Mouse (Mus musculus) skeletal muscle tissue, adult 2 months (tissue): ENCODE results near the gene Col6a6.
A peak's percentile ranks its signal among the peaks of the same experiment; 100 is the strongest.

Source experiments
- DNase-seq: peaks from one replicate; pipeline ENCODE4 v3.0.0-alpha.2; 2012; ENCODE audit warnings: low read depth, low spot score

The Col6a6 gene

DNA sequence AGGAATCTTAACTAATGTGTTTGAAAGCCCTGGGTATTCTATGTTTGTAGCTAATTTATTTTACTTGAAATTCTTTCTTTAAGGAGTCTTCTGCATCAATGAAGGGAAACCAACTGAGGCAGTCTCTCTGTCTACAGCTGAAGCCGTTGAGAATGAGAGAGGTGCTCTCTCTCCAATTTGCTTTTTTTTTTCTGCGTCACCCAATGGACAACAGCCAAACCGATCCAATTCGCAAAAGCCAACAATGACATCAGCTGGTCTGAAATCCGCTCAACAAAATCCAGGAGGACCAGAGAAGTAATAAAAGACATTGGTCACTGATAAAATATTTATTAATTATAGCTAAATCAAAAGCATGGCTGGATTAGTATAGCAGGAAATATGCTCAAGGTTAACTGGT is 26.5 kb downstream of the Col6a6 start:
- peak; percentile 74 for DNase-seq

DNA sequence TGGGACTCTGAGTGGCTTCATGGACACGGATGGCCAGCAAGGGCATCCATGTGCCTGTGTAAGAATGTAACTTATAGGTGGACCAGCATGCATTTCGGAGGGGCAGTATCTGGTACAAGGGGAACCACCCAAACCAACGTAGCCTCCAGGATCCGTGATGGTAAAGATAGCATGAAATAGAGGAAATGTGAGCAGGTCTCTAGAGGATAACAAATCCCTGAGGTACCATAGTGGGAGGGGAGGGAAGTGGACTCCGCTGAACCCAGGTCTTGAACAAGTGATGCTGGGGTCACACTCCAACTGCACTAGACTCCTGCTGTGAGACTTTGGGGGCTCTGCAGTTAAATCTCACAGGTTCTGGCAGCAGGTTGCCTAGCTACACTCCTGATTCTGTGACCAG is 27.7 kb downstream of the Col6a6 start:
- no peak for DNase-seq

GRCm38 (mm10) chr9:105796137-105796536 is 31.8 kb downstream of the Col6a6 start:
- no peak for DNase-seq

DNA sequence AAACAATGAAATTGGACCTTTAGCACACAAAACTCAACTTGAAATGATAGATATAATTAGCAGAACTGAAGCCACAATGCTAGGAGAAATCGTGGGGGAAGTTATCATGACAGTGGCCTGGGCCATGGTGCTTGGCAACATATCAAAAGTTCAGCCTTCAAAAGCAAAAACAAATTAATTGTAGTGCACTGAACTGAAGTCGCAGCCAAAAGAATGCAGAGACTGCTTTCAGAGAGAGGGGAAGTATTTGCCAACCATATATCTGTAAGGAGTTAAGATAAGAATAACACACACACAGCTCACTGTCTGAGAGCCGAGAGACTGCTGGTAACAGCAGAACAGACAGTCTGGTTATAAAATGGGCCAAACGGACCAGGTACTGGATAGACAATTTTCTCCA is 33.0 kb downstream of the Col6a6 start:
- no peak for DNase-seq

DNA sequence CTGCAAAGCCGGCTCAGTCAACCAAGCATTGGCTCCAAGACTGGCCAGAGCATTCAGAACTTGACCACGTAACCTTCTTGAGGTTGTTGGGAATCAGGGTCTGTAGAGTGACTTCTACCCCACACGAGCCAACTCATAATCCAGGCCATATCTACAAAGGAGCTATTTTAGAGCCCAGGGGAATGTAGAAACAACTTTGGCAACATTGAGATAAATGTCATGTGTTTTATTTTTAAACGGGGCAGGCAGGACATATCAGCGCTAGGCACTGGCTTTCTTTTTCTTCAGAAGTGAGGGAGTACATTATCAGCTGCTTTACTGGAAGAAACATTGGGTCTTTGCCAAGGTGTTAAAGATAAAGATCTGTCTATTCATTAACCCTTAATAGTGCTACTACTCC is 36.1 kb downstream of the Col6a6 start:
- DNase-seq, result no peak

- DNase-seq, result no peak
Observed at GRCm38 (mm10) chr9:105788203-105788602, 39.8 kb downstream of the Col6a6 start.

DNA sequence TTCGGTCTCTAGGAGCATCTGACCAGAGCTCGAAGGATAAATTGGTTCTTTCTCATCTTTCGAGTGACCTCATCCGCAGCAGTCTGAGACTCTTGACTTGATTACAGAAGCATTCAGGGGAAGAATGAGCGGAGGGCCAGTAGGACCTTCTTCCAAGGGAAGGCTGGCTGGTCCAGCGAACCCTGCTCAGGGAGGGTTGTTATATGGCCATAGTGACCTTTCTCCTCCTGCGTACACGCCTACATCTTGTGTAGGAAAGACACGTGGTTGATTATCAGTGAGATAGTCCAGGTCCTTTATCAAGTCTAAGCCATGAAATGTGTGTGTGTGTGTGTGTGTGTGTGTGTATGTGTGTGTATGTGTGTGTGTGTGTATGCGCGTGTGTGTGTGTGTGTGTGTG is 40.2 kb downstream of the Col6a6 start:
- no peak for DNase-seq

DNA sequence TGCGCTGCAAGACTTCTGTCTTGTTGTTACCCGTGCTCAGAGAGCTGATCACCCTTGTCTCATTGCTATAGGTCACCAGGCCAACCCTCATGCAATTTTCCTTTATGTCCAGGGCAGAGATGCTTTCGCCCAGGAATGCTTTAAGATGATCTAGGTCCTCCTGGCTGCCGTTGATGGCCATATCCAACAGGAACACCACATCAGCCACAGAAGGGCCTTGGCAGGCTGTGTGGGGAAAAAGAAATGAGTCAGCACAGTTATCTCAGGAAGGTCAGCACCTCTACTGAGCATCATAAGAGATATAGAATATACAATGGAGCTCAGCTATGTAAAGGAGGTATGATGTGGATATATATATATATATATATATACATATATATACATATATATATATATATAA is 43.9 kb downstream of the Col6a6 start:
- no peak for DNase-seq

DNA sequence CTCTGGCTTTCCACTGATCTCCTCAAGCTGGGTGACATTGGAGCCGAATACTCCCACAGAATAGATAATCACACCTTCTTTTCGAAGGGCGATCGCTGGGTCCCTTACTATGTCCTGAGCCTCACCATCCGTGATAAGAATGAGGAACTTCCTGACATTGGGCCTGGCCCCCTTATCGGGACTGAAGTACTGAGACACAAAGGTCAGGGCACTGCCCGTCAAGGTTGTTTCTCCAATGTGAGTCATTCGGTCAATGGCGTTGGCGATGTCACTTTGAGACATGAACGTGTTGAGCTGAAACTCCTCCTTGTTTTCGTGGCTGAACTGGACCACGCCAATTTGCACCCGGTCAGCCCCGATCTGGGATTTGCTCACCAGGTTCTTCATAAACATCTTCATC is 47.3 kb downstream of the Col6a6 start:
- no peak for DNase-seq

GRCm38 (mm10) chr9:105778741-105779140 is 49.2 kb downstream of the Col6a6 start:
- DNase-seq, result no peak

DNA sequence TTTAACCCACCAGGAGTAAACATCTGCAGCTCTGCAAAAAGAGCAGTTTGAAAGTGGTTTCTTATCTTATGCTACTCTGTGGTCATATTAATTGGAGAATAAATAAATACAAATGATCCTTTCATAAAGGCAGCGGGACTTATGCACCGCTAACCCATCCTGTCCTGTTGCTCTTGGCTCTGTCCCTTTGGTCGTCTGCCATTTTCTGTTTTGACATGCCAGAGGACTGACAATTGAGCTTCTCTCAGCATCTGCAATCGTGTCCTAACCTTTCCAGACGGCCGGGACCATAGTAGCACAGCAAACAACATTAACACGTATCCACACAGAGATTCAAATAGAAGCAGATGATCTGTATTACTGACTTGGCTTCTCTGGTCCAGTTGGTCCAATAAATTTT is 53.1 kb downstream of the Col6a6 start:
- peak; percentile 36 for DNase-seq

DNA sequence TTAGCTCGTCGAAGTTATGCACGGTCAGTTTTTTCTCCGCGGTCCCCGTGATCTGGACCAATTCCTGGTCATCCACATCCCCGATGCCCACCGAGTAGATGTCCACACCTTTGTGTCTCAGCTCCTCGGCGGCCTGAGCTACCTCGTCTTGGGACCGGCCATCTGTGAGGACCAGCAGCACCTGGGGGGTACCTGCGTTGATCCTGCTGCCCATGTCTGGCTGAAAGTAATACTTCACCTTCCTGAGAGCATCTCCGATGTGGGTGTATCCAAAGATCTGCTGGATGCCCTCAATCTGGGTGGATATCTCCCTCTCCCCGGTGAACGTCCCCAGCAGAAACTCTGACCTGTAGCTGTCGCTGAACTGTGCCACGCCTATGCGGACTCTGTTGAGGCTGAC is 53.6 kb downstream of the Col6a6 start:
- DNase-seq, result no peak

GRCm38 (mm10) chr9:105771380-105771779 is 56.6 kb downstream of the Col6a6 start:
- no peak for DNase-seq

DNA sequence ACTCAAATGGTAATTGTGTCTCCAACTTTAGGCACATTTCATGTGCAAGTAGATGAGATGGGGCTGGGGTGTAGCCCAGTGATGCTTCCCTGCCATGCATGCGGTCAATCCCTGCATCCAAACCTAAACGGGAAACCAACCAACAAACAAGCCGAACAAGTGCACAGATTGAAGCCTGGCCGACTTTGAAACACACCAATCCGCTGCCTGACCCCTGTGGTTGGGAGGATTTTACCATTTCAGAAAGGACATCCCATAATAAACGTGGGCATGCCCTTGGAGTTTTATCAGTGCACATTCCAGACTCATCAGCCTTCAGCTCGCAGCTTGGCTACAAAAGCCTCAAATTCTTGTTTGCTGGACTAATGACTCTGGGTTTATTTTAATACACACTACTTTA is 57.3 kb downstream of the Col6a6 start:
- no peak for DNase-seq

GRCm38 (mm10) chr9:105765891-105766290 is 62.1 kb downstream of the Col6a6 start:
- DNase-seq, result no peak

- no peak for DNase-seq
Observed at GRCm38 (mm10) chr9:105764681-105765080, 63.3 kb downstream of the Col6a6 start.

- DNase-seq, result no peak
Observed at GRCm38 (mm10) chr9:105764127-105764526, 63.8 kb downstream of the Col6a6 start.

DNA sequence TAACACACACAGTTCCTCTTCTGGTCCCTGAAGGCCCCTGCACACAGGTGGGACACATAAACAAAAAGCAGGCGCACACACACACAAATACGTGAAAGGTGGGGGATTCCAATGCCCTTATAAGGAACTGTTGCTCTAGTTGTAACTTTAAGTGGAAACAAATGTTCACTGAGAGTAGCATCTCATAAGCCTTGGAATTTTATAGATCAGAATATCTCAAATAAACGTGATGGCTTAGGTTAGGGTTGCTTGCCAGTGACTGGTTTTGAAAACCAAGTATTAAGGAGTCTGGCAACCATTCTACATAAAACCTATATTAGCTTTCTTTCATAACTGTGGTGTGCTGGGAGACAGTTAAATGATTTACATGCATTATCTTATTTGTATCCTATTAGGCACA is 64.3 kb downstream of the Col6a6 start:
- no peak for DNase-seq

DNA sequence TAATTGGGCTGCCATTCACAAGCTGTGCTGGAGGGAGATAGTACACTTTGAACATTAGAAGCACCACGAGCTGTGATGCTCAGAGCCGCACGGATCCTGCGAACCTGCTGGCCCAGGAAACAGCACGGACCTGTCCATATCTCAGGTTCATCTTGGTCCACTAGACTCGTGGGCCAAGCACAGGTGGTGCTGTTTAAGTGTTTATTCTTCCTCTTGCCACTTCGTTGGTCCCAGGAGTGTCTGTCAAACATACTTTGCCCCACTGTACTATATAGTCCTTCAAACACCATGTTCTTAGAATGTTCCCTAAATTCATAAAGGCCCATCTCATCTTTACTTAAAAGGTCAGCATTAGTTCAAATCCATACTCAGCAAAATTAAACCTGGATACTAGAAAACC is 65.7 kb downstream of the Col6a6 start:
- no peak for DNase-seq

DNA sequence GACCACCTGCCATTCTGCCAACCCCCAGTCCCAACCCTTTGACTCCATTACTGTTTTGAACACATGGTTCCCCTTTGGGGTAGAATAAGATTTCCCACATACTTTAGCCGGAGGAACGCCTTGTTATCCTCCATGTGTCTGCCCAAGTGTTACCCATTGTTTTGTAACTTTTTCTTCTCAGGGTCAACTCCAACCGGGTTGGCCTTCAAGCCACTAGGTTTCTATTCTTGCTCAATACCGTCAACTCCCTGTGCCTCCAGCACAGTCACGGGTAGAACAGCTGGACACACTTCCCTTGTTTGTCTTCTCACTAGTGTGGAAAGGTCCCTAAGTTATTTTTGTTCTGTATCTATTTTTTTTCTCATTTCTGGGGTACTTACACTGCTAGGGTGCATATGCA is 69.1 kb downstream of the Col6a6 start:
- DNase-seq, result peak; percentile 42

DNA sequence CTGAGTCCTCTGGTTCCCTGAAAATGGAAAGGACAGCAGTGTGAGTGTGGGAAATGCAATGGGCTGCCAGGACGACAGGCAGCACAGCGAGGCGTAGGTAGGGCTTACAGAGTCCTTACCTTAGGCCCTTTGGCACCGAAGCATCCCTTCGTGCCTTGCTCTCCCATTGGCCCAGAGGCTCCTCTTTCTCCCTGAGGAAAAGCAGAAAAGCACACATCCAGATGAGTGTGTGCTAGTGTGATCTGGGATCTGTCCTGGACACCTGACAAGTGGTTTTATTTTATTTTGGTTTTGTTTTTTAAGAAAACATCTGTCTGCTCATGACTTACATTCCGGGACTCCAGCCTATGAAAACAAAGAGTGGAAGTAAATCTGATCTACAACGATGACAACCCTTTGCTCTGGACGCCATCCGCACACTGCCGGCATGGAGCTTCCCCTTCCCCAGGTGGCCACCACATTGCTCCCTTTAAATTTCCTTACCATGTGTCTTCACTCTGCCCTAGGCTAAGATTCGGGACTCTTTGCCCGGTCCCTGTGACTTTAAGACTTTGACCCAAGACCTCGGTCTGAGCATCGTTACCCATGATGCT is 69.7 kb downstream of the Col6a6 start:
- DNase-seq, result peak; percentile 21

DNA sequence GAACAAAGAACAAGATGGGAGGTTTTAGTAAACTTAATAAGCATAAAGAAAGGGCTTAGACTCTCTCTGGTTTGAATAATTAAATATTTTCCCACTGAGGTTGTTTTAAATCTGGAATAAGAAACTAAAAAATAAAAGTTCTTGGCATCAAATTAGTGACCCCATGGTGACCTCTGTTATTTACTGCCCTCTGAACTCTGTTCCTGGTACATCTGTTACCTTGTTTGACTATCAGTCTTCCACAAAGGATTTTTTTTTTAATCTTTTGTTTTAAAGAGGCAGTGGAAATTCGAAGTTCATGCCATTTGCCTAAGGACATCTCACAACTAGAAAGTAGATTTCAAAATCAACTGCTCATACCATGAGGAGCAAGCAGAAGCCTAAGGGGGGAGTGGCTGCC is 73.7 kb downstream of the Col6a6 start:
- DNase-seq, result no peak

GRCm38 (mm10) chr9:105745861-105746260 is 82.1 kb downstream of the Col6a6 start:
- DNase-seq, result no peak

- no peak for DNase-seq
Observed at GRCm38 (mm10) chr9:105740413-105740812, 87.5 kb downstream of the Col6a6 start.
